Mouse (Mus musculus) CH12.LX (cell line): ENCODE measurements around the gene Iqschfp. TPM values are rescaled to one million over a fixed set of nuclear protein-coding genes. Genes with fewer than 3 reads are reported as not detected.

Experiments used
- DNase-seq: peaks from one replicate; pipeline ENCODE4 v3.0.0-alpha.2; 2013; ENCODE audit errors: extremely low read depth
- H3K27ac ChIP-seq: 2 replicates; pipeline ENCODE4 v1.5.1; 2012; ENCODE audit warnings: low read depth, mild to moderate bottlenecking, control low read depth, moderate library complexity; ENCODE audit not compliant: insufficient read depth
- H3K27me3 ChIP-seq: replicated peaks from 2 replicates; pipeline ENCODE3; 2012; ENCODE audit warnings: inconsistent platforms
- H3K36me3 ChIP-seq, 2 experiments: replicated peaks in 1 of 2; 2 replicates each; pipeline versions ENCODE3 to v1.6.1; 2012; ENCODE audit warnings: inconsistent platforms in 1 of 2, low read length in 1 of 2, mild to moderate bottlenecking in 1 of 2, mixed read lengths in 1 of 2, moderate library complexity in 1 of 2; ENCODE audit not compliant: control insufficient read depth in 1 of 2, insufficient read depth in 1 of 2
- H3K4me1 ChIP-seq, 2 experiments: 2 replicates each; pipeline ENCODE4 v1.6.1; 2012; ENCODE audit warnings: inconsistent platforms in 1 of 2, moderate library complexity in 1 of 2; ENCODE audit not compliant: insufficient read depth in 2 of 2, control insufficient read depth in 1 of 2
- H3K4me2 ChIP-seq: 2 replicates; pipeline ENCODE4 v1.6.1; 2012; ENCODE audit warnings: low read depth, mild to moderate bottlenecking, control low read depth; ENCODE audit not compliant: poor library complexity, insufficient read depth, severe bottlenecking
- H3K4me3 ChIP-seq, 3 experiments: fragments of 150-350 bp in 1 of 3; sonication (generic) in 1 of 3; replicated peaks in 1 of 3; 2 replicates each; pipeline versions ENCODE3 to v1.5.1; 2011 to 2012; ENCODE audit warnings: low read depth in 2 of 3, low read length in 2 of 3, mild to moderate bottlenecking in 2 of 3, moderate library complexity in 2 of 3, control low read depth in 1 of 3, improper control_type of control experiment in 1 of 3, inconsistent platforms in 1 of 3, mixed read lengths in 1 of 3; ENCODE audit not compliant: poor library complexity in 1 of 3
- H3K79me2 ChIP-seq: replicated peaks from 2 replicates; pipeline ENCODE4 v1.6.1; 2012; ENCODE audit warnings: mild to moderate bottlenecking, moderate library complexity; ENCODE audit not compliant: control insufficient read depth, poor library complexity, insufficient read depth, severe bottlenecking; ENCODE audit errors: extremely low read depth
- H3K9ac ChIP-seq: 2 replicates; pipeline ENCODE4 v1.6.1; 2012; ENCODE audit warnings: low read depth, mild to moderate bottlenecking, control low read depth, moderate library complexity; ENCODE audit not compliant: insufficient read depth
- H3K9me3 ChIP-seq: replicated peaks from 2 replicates; pipeline ENCODE3; 2012; ENCODE audit warnings: low read length, inconsistent platforms, mixed read lengths
- BHLHE40 ChIP-seq: IDR thresholded peaks from 2 replicates; pipeline ENCODE4 v1.6.1; 2011; ENCODE audit warnings: mild to moderate bottlenecking, low read depth, low read length, improper control_type of control experiment
- CTCF ChIP-seq, 2 experiments: IDR thresholded peaks in 1 of 2; conservative IDR thresholded peaks in 1 of 2; 2 replicates each; pipeline ENCODE4 v1.5.1; 2011 to 2012; ENCODE audit warnings: low read depth in 2 of 2, low read length in 2 of 2, improper control_type of control experiment in 1 of 2, inconsistent platforms in 1 of 2, mild to moderate bottlenecking in 1 of 2, moderate library complexity in 1 of 2
- GABPA ChIP-seq: IDR thresholded peaks from 2 replicates; pipeline ENCODE4 v1.6.1; 2012; ENCODE audit warnings: low read depth, low read length, improper control_type of control experiment, inconsistent platforms; ENCODE audit not compliant: insufficient replicate concordance
- HCFC1 ChIP-seq: IDR thresholded peaks from 2 replicates; pipeline ENCODE4 v1.6.1; 2012; ENCODE audit warnings: low read depth, mild to moderate bottlenecking, inconsistent platforms, low read length, improper control_type of control experiment
- JUN ChIP-seq: IDR thresholded peaks from 2 replicates; pipeline ENCODE4 v1.6.1; 2011; ENCODE audit warnings: low read depth, mild to moderate bottlenecking, low read length, improper control_type of control experiment, moderate library complexity; ENCODE audit not compliant: insufficient read depth
- MAFK ChIP-seq: IDR thresholded peaks from 2 replicates; pipeline ENCODE4 v1.6.1; 2011; ENCODE audit warnings: low read length, improper control_type of control experiment; ENCODE audit not compliant: insufficient replicate concordance
- MAZ ChIP-seq: IDR thresholded peaks from 2 replicates; pipeline ENCODE4 v1.6.1; 2012; ENCODE audit warnings: low read depth, mild to moderate bottlenecking, inconsistent platforms, low read length, improper control_type of control experiment, moderate library complexity
- MEF2A ChIP-seq: IDR thresholded peaks from 2 replicates; pipeline ENCODE4 v1.6.1; 2014; ENCODE audit warnings: low read depth, mild to moderate bottlenecking, inconsistent platforms, low read length, improper control_type of control experiment, borderline replicate concordance
- MXI1 ChIP-seq: IDR thresholded peaks from 2 replicates; pipeline ENCODE4 v1.6.1; 2011; ENCODE audit warnings: mild to moderate bottlenecking, low read depth, low read length, improper control_type of control experiment
- MYC ChIP-seq: IDR thresholded peaks from 2 replicates; pipeline ENCODE4 v1.6.1; 2011; ENCODE audit warnings: low read depth, mild to moderate bottlenecking, improper control_type of control experiment, low read length
- POLR2AphosphoS2 ChIP-seq: IDR thresholded peaks from 2 replicates; pipeline ENCODE4 v1.6.1; 2011; ENCODE audit warnings: low read depth, low read length, improper control_type of control experiment
- RAD21 ChIP-seq: IDR thresholded peaks from 2 replicates; pipeline ENCODE4 v1.6.1; 2011; ENCODE audit warnings: low read depth, mild to moderate bottlenecking, low read length, improper control_type of control experiment, moderate library complexity
- RCOR1 ChIP-seq: conservative IDR thresholded peaks from 2 replicates; pipeline ENCODE4 v1.6.1; 2012; ENCODE audit warnings: low read depth, mild to moderate bottlenecking, inconsistent platforms, low read length, improper control_type of control experiment
- SIN3A ChIP-seq: IDR thresholded peaks from 2 replicates; pipeline ENCODE4 v1.6.1; 2012; ENCODE audit warnings: low read length, improper control_type of control experiment, inconsistent platforms
- TBP ChIP-seq: conservative IDR thresholded peaks from 2 replicates; pipeline ENCODE4 v1.6.1; 2011; ENCODE audit warnings: low read depth, low read length, improper control_type of control experiment
- TCF12 ChIP-seq: IDR thresholded peaks from 2 replicates; pipeline ENCODE4 v1.6.1; 2014; ENCODE audit warnings: low read depth, mild to moderate bottlenecking, inconsistent platforms, low read length, improper control_type of control experiment
- USF1 ChIP-seq: IDR thresholded peaks from 2 replicates; pipeline ENCODE4 v1.6.1; 2014; ENCODE audit warnings: low read depth, mild to moderate bottlenecking, inconsistent platforms, low read length, improper control_type of control experiment
- ZKSCAN1 ChIP-seq: IDR thresholded peaks from 2 replicates; pipeline ENCODE4 v1.6.1; 2012; ENCODE audit warnings: low read depth, inconsistent platforms, low read length, improper control_type of control experiment, borderline replicate concordance
- ZMIZ1 ChIP-seq: IDR thresholded peaks from 2 replicates; pipeline ENCODE4 v1.6.1; 2012; ENCODE audit warnings: low read depth, mild to moderate bottlenecking, inconsistent platforms, low read length, improper control_type of control experiment
- ZNF384 ChIP-seq: IDR thresholded peaks from 2 replicates; pipeline ENCODE4 v1.6.1; 2012; ENCODE audit warnings: low read depth, low read length, improper control_type of control experiment, inconsistent platforms
- dilution Hi-C: fragments of 300-500 bp; cut with MboI; formaldehyde crosslinking; loops from 2 replicates; pipeline ENCODE4 v1.14.3; 2020; ENCODE audit warnings: low sequenced_read_pairs; ENCODE audit not compliant: extremely low pct_unique_long_range_greater_than_20kb, extremely low pct_ligation_motif_present
- in situ Hi-C: fragments of 300-500 bp; cut with MboI; formaldehyde crosslinking; loops from 3 replicates; pipeline ENCODE4 v1.14.3; 2019; ENCODE audit warnings: low sequenced_read_pairs, low pct_ligation_motif_present, low pct_unique_long_range_greater_than_20kb, mixed read lengths
- polyA plus RNA-seq: library from polyadenylated mRNA; unstranded; fragments of >175 nt; gene quantifications from 2 replicates; pipeline ENCODE4 v1.2.1, GENCODE M21; 2012; ENCODE audit warnings: low read depth; ENCODE audit not compliant: insufficient read length
- total RNA-seq, 2 experiments: library from RNA; depleted of rRNA; stranded (reverse); fragments of 300-350 nt in 1 of 2; fragments of >200 nt in 1 of 2; gene quantifications; 2 replicates each; pipeline ENCODE4 v1.2.3; 2012 to 2014

Iqschfp gene
- total and polyA plus RNA-seq, 3 experiments = 0.13 to 0.25 TPM; not detected in 1

- no peak overlapping the region for H3K4me3 ChIP-seq
- no peak for TF ChIP-seq TCF12
- no peak for TF ChIP-seq JUN
- TF ChIP-seq MYC = no peak
- no peak for TF ChIP-seq GABPA
- TF ChIP-seq SIN3A = no peak
- no peak for TF ChIP-seq MAZ
- TF ChIP-seq HCFC1 = no peak
- TF ChIP-seq, all 38 proteins: peak for 0
- H3K4me2 ChIP-seq = no peak overlapping the region
These were observed 229.3 kb downstream of the Iqschfp start for GRCm38 (mm10) chr3:68121338-68121737.

GRCm38 (mm10) chr3:68126284-68126856 lies 234.3 kb downstream of the Iqschfp start:
- Histone ChIP-seq H3K9ac (no peak overlapping the region), H3K4me3 (no peak overlapping the region), H3K36me3 (no peaks in the 10 kb centered on the region), H3K79me2 (no peaks in the 10 kb centered on the region), H3K27me3 (no peaks in the 10 kb centered on the region), H3K4me2 (no peak overlapping the region)
- in situ Hi-C loops (no loop called here), dilution Hi-C loops (no loop called here)
- TF ChIP-seq ZMIZ1 = no peak
- no peak for TF ChIP-seq RAD21
- TF ChIP-seq ZNF384 = no peak
- no peak for TF ChIP-seq POLR2AphosphoS2
- TF ChIP-seq TCF12 = no peak
- TF ChIP-seq ZKSCAN1 = no peak
- no peak for TF ChIP-seq HCFC1
- no peak for TF ChIP-seq MYC
- TF ChIP-seq, all 38 proteins: peak for 0
- no peaks in the 10 kb centered on the region for H3K4me1 ChIP-seq
- no peak for DNase-seq
- H3K27ac ChIP-seq = no peak overlapping the region
- no peaks in the 10 kb centered on the region for H3K9me3 ChIP-seq

More at GRCm38 (mm10) chr3:68121338-68121737, 229.3 kb downstream of the Iqschfp start:
- H3K27ac ChIP-seq = no peak overlapping the region
- no peaks in the 10 kb centered on the region for H3K27me3 ChIP-seq
- DNase-seq = no peak
- H3K36me3 ChIP-seq = no peaks in the 10 kb centered on the region
- in situ Hi-C loops (no loop called here), dilution Hi-C loops (no loop called here)
- no peaks in the 10 kb centered on the region for H3K9me3 ChIP-seq
- H3K4me1 ChIP-seq = no peaks in the 10 kb centered on the region
- no peak overlapping the region for H3K9ac ChIP-seq
- no peaks in the 10 kb centered on the region for H3K79me2 ChIP-seq

GRCm38 (mm10) chr3:68130386-68130785 lies 238.4 kb downstream of the Iqschfp start:
- in situ Hi-C loops = no loop called here
- TF ChIP-seq RCOR1 (no peak), MAFK (no peak), TBP (no peak), CTCF (conservative IDR thresholded peaks at IDR 0.05 in 1 of 2, IDR thresholded peaks at IDR 0.05 in 1 of 2; ENCODE audit: low read depth in 2 of 2, low read length in 2 of 2) (no peak), MXI1 (no peak), BHLHE40 (no peak), USF1 (no peak), SIN3A (no peak), ZKSCAN1 (no peak), TCF12 (no peak), MEF2A (no peak)
- Histone ChIP-seq H3K4me1 (no peaks in the 10 kb centered on the region), H3K4me3 (no peak overlapping the region), H3K9ac (no peak overlapping the region), H3K4me2 (no peak overlapping the region), H3K27ac (no peak overlapping the region), H3K9me3 (no peaks in the 10 kb centered on the region), H3K36me3 (no peaks in the 10 kb centered on the region), H3K27me3 (no peaks in the 10 kb centered on the region), H3K79me2 (no peaks in the 10 kb centered on the region)
- dilution Hi-C loops = no loop called here
- no peak for DNase-seq
